Mouse (Mus musculus): ENCODE results near the gene Olfr279. TPM values are rescaled to one million over a fixed set of nuclear protein-coding genes. Genes with fewer than 3 reads are reported as not detected.

Olfr279 gene
- polyA plus RNA-seq, 1 experiment from 2014 or later, result not detected

GRCm38 (mm10) chr15:98536828-98537510 is 44.8 kb downstream of the Olfr279 start:
- no peak overlapping the region for H3K4me3 ChIP-seq
- H3K9me3 ChIP-seq (replicated peaks), result no peaks in the 10 kb centered on the region
- peaks cover 12% of the 10 kb centered on the region for H3K4me1 ChIP-seq
- DNase-seq (ENCODE audit: low spot score), result no peak
- no peaks in the 10 kb centered on the region for H3K27me3 ChIP-seq (ENCODE audit: low read depth, poor library complexity, severe bottlenecking)
- H3K27ac ChIP-seq (replicated peaks), result no peak overlapping the region
- WGBS, result 88% methylated on average over 8 of the region's 8 CpGs
- H3K36me3 ChIP-seq, result peaks cover 44% of the 10 kb centered on the region

GRCm38 (mm10) chr15:98537923-98538322 is 45.7 kb downstream of the Olfr279 start:
- 79% methylated on average over 4 of the region's 4 CpGs for WGBS
- DNase-seq (ENCODE audit: low spot score), result no peak
- Histone ChIP-seq H3K4me1 (peaks cover 2% of the 10 kb centered on the region), H3K27ac (replicated peaks) (no peak overlapping the region), H3K9me3 (replicated peaks) (no peaks in the 10 kb centered on the region), H3K27me3 (ENCODE audit: low read depth, poor library complexity, severe bottlenecking) (no peaks in the 10 kb centered on the region), H3K4me3 (no peak overlapping the region), H3K36me3 (peaks cover 49% of the 10 kb centered on the region)

- H3K27me3 ChIP-seq (ENCODE audit: low read depth, poor library complexity, severe bottlenecking), result no peaks in the 10 kb centered on the region
- no peaks in the 10 kb centered on the region for H3K9me3 ChIP-seq (replicated peaks)
- 91% methylated on average over 6 of the region's 6 CpGs for WGBS
- DNase-seq (ENCODE audit: low spot score), result no peak
- H3K4me1 ChIP-seq, result no peaks in the 10 kb centered on the region
- H3K4me3 ChIP-seq, result no peak overlapping the region
- peaks cover 80% of the 10 kb centered on the region for H3K36me3 ChIP-seq
- no peak overlapping the region for H3K27ac ChIP-seq (replicated peaks)
These were observed 48.9 kb downstream of the Olfr279 start for GRCm38 (mm10) chr15:98541064-98541463.

- Histone ChIP-seq H3K27ac (replicated peaks) (no peak overlapping the region), H3K27me3 (ENCODE audit: low read depth, poor library complexity, severe bottlenecking) (no peaks in the 10 kb centered on the region), H3K4me3 (no peak overlapping the region), H3K36me3 (peaks cover 95% of the 10 kb centered on the region), H3K4me1 (no peaks in the 10 kb centered on the region), H3K9me3 (replicated peaks) (no peaks in the 10 kb centered on the region)
- WGBS, result 94% methylated on average over 4 of the region's 4 CpGs
- no peak for DNase-seq (ENCODE audit: low spot score)
These were observed 51.1 kb downstream of the Olfr279 start for GRCm38 (mm10) chr15:98543341-98543740.

GRCm38 (mm10) chr15:98545151-98545550 is 52.9 kb downstream of the Olfr279 start:
- H3K27me3 ChIP-seq (ENCODE audit: low read depth, poor library complexity, severe bottlenecking), result no peaks in the 10 kb centered on the region
- WGBS, result 96% methylated on average over 3 of the region's 3 CpGs
- peaks cover 3% of the 10 kb centered on the region; the same call in 1 of the 2 replicates for H3K4me1 ChIP-seq
- H3K36me3 ChIP-seq, result peaks cover 95% of the 10 kb centered on the region
- no peak for DNase-seq (ENCODE audit: low spot score)
- H3K9me3 ChIP-seq (replicated peaks), result no peaks in the 10 kb centered on the region
- H3K27ac ChIP-seq (replicated peaks), result no peak overlapping the region
- H3K4me3 ChIP-seq, result no peak overlapping the region

GRCm38 (mm10) chr15:98546843-98547242 is 54.6 kb downstream of the Olfr279 start:
- Histone ChIP-seq H3K27ac (replicated peaks) (no peak overlapping the region), H3K27me3 (ENCODE audit: low read depth, poor library complexity, severe bottlenecking) (no peaks in the 10 kb centered on the region), H3K36me3 (peaks cover 98% of the 10 kb centered on the region), H3K4me3 (no peak overlapping the region), H3K9me3 (replicated peaks) (no peaks in the 10 kb centered on the region), H3K4me1 (peaks cover 5% of the 10 kb centered on the region; the same call in 1 of the 2 replicates)
- 96% methylated on average over 5 of the region's 5 CpGs for WGBS
- no peak for DNase-seq (ENCODE audit: low spot score)

Small RNAs within 50 kb of the gene (microRNA-seq; reads per million reads assigned to microRNA genes)
- not detected for gene Mir1291

Other genes with a start within 250 kb of the Olfr279 start
- not detected in 2 replicates for gene H1fnt, start 235.1 kb upstream of the Olfr279 start, polyA plus RNA-seq (2016; fragmentation: Nextera tagmentation; extraction: Ambion mirVana)
- 1.2 and 1.7 TPM in 2 replicates for gene Zfp641, start 196.2 kb upstream of the Olfr279 start, polyA plus RNA-seq (2016; fragmentation: Nextera tagmentation; extraction: Ambion mirVana)
- not detected in 2 replicates for gene Olfr285, start 175.0 kb upstream of the Olfr279 start, polyA plus RNA-seq (2016; fragmentation: Nextera tagmentation; extraction: Ambion mirVana)
- gene Olfr284, start 151.4 kb upstream of the Olfr279 start, polyA plus RNA-seq (2016; fragmentation: Nextera tagmentation; extraction: Ambion mirVana), result not detected in 2 replicates
- not detected in 2 replicates for gene Olfr283, start 111.5 kb upstream of the Olfr279 start, polyA plus RNA-seq (2016; fragmentation: Nextera tagmentation; extraction: Ambion mirVana)
- gene Olfr282, start 61.2 kb upstream of the Olfr279 start, polyA plus RNA-seq (2016; fragmentation: Nextera tagmentation; extraction: Ambion mirVana), result not detected in 2 replicates
- gene Olfr281, start 39.8 kb upstream of the Olfr279 start, polyA plus RNA-seq (2016; fragmentation: Nextera tagmentation; extraction: Ambion mirVana), result not detected in 2 replicates
- not detected in 2 replicates for gene OR5BS1P, start 22.5 kb upstream of the Olfr279 start, polyA plus RNA-seq (2016; fragmentation: Nextera tagmentation; extraction: Ambion mirVana)
- 0.47 TPM in 1 of 2 replicates, not detected in the other for gene Lalba, start 9.7 kb upstream of the Olfr279 start, polyA plus RNA-seq (2016; fragmentation: Nextera tagmentation; extraction: Ambion mirVana)
- 139 and 150 TPM in 2 replicates for gene Kansl2, start 41.9 kb downstream of the Olfr279 start, polyA plus RNA-seq (2016; fragmentation: Nextera tagmentation; extraction: Ambion mirVana)
- gene Ccnt1, start 78.5 kb downstream of the Olfr279 start, polyA plus RNA-seq (2016; fragmentation: Nextera tagmentation; extraction: Ambion mirVana), result 59.0 and 61.3 TPM in 2 replicates
- 0.43 TPM in 1 of 2 replicates, not detected in the other for gene 4930415O20Rik, start 78.6 kb downstream of the Olfr279 start, polyA plus RNA-seq (2016; fragmentation: Nextera tagmentation; extraction: Ambion mirVana)
- gene Adcy6, start 117.7 kb downstream of the Olfr279 start, polyA plus RNA-seq (2016; fragmentation: Nextera tagmentation; extraction: Ambion mirVana), result 11.8 and 12.1 TPM in 2 replicates
- gene Cacnb3, start 138.4 kb downstream of the Olfr279 start, polyA plus RNA-seq (2016; fragmentation: Nextera tagmentation; extraction: Ambion mirVana), result 36.1 and 50.9 TPM in 2 replicates
- gene Ddx23, start 170.5 kb downstream of the Olfr279 start, polyA plus RNA-seq (2016; fragmentation: Nextera tagmentation; extraction: Ambion mirVana), result 27.2 and 30.8 TPM in 2 replicates
- 7.1 and 9.8 TPM in 2 replicates for gene Rnd1, start 185.1 kb downstream of the Olfr279 start, polyA plus RNA-seq (2016; fragmentation: Nextera tagmentation; extraction: Ambion mirVana)
- 1.3 and 1.5 TPM in 2 replicates for gene Ccdc65, start 215.8 kb downstream of the Olfr279 start, polyA plus RNA-seq (2016; fragmentation: Nextera tagmentation; extraction: Ambion mirVana)
- gene Fkbp11, start 235.8 kb downstream of the Olfr279 start, polyA plus RNA-seq (2016; fragmentation: Nextera tagmentation; extraction: Ambion mirVana), result 15.2 and 16.4 TPM in 2 replicates